Mouse (Mus musculus) megakaryocyte, embryonic 14.5 days (primary cell): ENCODE measurements at regions not wholly inside any gene's neighbourhood (a gene's known extent, or its start where the extent isn't known, plus 50 kb on each side); places are given as distances from the start of the nearest gene placed in this dataset.

Experiments used
- H3K27me3 ChIP-seq: replicated peaks from 2 replicates; pipeline ENCODE3; 2012; ENCODE audit warnings: inconsistent platforms
- H3K36me3 ChIP-seq: replicated peaks from 2 replicates; pipeline ENCODE3; 2012; ENCODE audit warnings: low read length, inconsistent platforms, mixed read lengths
- H3K4me1 ChIP-seq: 2 replicates; pipeline ENCODE4 v1.6.1; 2012; ENCODE audit warnings: inconsistent platforms
- H3K4me3 ChIP-seq: replicated peaks from 2 replicates; pipeline ENCODE3; 2012; ENCODE audit warnings: moderate library complexity, mild to moderate bottlenecking, inconsistent platforms
- H3K9me3 ChIP-seq: 2 replicates; pipeline ENCODE4 v1.6.1; 2012; ENCODE audit warnings: inconsistent platforms
- FLI1 ChIP-seq: IDR thresholded peaks from 2 replicates; pipeline ENCODE4 v1.6.1; 2012; ENCODE audit warnings: low read length, inconsistent platforms, mixed read lengths
- GATA1 ChIP-seq: IDR thresholded peaks from 3 replicates; pipeline ENCODE4 v1.6.1; 2012; ENCODE audit warnings: mixed read lengths, low read length, inconsistent platforms, borderline replicate concordance

GRCm38 (mm10) chr11:112092168-112092567 is 689.9 kb upstream of the Sox9 start:
- Histone ChIP-seq H3K27me3 (no peaks in the 10 kb centered on the region), H3K36me3 (no peaks in the 10 kb centered on the region), H3K4me3 (no peak overlapping the region), H3K9me3 (peaks cover 14% of the 10 kb centered on the region; the same call in 1 of the 2 replicates), H3K4me1 (no peaks in the 10 kb centered on the region)
- TF ChIP-seq FLI1 (no peak), GATA1 (no peak)

DNA sequence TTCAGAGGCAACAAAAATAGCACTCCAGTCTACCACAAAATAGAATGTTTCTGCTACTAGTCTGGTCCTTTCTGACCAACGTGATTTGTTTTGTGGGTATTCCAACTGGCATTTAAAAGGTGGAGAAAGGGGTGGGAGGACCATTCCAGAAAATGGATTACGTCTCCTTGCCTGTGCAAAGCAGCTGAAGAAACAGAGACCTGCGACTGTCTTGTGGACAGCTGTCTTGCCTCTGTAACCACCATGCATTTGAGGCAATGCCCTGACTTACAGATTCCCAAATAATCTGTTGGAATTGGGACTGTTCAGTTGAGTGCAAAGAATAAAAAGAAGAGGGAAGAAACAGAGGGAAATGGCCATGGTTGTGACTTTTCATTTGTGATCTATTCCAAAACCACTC is 687.0 kb upstream of the Sox9 start:
- Histone ChIP-seq H3K27me3 (no peaks in the 10 kb centered on the region), H3K9me3 (peaks cover 7% of the 10 kb centered on the region; the same call in 1 of the 2 replicates), H3K4me3 (no peak overlapping the region), H3K36me3 (no peaks in the 10 kb centered on the region), H3K4me1 (no peaks in the 10 kb centered on the region)
- TF ChIP-seq FLI1 (no peak), GATA1 (no peak)

DNA sequence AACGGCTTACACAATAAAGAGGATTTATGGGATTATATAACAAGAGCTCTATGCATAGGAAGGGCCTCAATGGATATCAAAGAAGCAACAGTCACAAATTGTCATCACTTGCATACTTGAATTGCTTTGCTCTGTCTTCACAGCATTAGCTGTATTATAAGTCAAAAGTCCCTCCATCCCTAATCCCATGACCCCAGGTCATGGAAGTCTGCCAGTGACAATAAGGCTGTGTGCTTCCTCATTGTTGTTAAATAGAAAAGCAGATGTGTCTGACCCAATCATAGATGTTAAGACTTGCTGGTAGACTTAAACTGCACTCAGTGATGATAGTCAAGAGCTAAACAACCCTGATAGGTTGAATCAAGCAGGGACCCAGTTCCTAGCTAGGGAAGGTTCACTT is 683.9 kb upstream of the Sox9 start:
- Histone ChIP-seq H3K4me3 (no peak overlapping the region), H3K27me3 (no peaks in the 10 kb centered on the region), H3K36me3 (no peaks in the 10 kb centered on the region), H3K4me1 (no peaks in the 10 kb centered on the region), H3K9me3 (no peaks in the 10 kb centered on the region)
- TF ChIP-seq FLI1 (no peak), GATA1 (no peak)

GRCm38 (mm10) chr11:112103252-112103651 is 678.8 kb upstream of the Sox9 start:
- Histone ChIP-seq H3K9me3 (no peaks in the 10 kb centered on the region; the same call in 1 of the 2 replicates), H3K36me3 (no peaks in the 10 kb centered on the region), H3K4me3 (no peak overlapping the region), H3K27me3 (no peaks in the 10 kb centered on the region), H3K4me1 (no peaks in the 10 kb centered on the region)
- TF ChIP-seq GATA1 = no peak
- no peak for TF ChIP-seq FLI1

DNA sequence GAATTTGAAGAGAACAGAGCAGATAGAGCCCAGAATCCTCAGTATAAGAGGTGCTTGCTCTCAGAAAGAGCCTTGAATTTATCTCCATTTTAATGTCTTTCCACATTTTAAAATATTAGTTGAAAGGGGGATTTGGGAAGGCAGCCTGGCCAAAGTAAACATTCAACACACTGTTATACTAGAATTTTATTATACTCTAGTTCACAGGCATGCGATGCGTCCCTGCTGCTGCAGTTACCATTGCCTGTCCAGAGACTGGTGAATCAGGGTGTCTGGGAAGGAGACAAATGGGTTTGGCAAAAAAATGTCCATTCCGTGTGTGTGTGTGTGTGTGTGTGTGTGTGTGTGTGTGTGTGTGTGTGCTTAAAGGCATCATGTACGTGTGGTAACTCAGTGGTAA is 675.1 kb upstream of the Sox9 start:
- TF ChIP-seq FLI1 = no peak
- TF ChIP-seq GATA1 = no peak

DNA sequence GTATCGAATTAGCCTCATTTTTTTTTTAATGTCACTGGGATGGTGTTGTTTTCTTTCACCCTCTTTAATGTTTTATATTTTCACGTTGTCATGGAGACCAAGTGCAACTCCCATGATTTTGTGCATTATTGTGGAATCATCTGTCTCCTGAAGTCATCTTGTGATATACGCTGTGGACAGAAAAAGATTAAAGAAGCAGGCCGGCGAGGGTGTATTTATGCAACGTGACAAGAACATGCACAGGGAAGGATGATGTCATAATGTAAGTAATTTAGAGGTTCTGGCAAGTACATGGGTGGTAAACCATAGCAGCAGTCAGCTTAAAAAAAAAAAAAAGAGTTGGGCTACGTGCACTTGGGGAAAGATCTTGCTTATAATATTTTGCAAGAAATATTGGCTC is 674.7 kb upstream of the Sox9 start:
- Histone ChIP-seq H3K36me3 (no peaks in the 10 kb centered on the region), H3K4me1 (no peaks in the 10 kb centered on the region), H3K9me3 (peaks cover 10% of the 10 kb centered on the region), H3K4me3 (no peak overlapping the region), H3K27me3 (no peaks in the 10 kb centered on the region)
- TF ChIP-seq GATA1 (no peak), FLI1 (no peak)

More for the DNA sequence above, 675.1 kb upstream of the Sox9 start:
- Histone ChIP-seq H3K4me1 (no peaks in the 10 kb centered on the region), H3K27me3 (no peaks in the 10 kb centered on the region), H3K9me3 (peaks cover 8% of the 10 kb centered on the region), H3K4me3 (no peak overlapping the region), H3K36me3 (no peaks in the 10 kb centered on the region)

DNA sequence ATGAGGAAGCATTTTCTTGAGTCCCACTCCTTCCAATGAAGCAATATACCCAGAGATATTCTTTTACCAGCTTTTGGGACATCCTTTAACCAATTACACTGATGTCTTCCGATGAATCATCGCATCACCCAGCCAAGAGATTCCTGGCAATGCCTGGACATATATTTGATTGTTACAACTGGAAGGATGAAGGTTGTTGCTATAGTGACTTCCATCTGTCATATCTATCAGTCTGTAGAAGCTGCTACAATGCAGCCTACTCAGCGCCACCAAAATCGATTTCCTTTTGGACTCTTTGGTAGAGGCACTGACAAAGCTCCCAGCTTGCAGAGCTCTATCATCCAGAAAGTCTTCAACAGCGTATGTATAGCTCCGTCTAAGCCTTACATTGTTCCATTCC is 661.0 kb upstream of the Sox9 start:
- Histone ChIP-seq H3K27me3 (no peaks in the 10 kb centered on the region), H3K9me3 (peaks cover 8% of the 10 kb centered on the region), H3K4me1 (no peaks in the 10 kb centered on the region), H3K36me3 (no peaks in the 10 kb centered on the region), H3K4me3 (no peak overlapping the region)
- TF ChIP-seq FLI1 (no peak), GATA1 (no peak)

DNA sequence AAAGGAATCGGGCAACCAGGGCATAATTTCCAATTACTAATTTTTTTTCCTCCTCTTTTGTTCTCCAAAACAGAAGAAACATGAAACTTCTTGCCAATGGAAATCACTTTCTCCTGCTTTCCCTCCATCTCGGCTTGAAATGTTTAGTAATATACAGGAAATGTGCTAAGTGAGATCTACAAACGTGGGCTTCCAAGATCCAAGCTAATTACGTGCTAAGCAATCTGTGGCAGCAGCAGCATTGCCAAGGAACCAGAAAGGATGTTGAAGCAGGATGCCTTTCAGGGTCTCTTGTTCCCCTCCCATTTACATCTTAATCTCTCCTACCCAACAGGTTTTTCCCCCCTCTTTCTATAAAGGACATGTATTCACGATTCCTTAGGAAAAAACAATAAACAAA is 660.2 kb upstream of the Sox9 start:
- TF ChIP-seq FLI1 (no peak), GATA1 (no peak)
- Histone ChIP-seq H3K27me3 (no peaks in the 10 kb centered on the region), H3K36me3 (no peaks in the 10 kb centered on the region), H3K9me3 (peaks cover 4% of the 10 kb centered on the region; the same call in 1 of the 2 replicates), H3K4me3 (no peak overlapping the region), H3K4me1 (no peaks in the 10 kb centered on the region)

DNA sequence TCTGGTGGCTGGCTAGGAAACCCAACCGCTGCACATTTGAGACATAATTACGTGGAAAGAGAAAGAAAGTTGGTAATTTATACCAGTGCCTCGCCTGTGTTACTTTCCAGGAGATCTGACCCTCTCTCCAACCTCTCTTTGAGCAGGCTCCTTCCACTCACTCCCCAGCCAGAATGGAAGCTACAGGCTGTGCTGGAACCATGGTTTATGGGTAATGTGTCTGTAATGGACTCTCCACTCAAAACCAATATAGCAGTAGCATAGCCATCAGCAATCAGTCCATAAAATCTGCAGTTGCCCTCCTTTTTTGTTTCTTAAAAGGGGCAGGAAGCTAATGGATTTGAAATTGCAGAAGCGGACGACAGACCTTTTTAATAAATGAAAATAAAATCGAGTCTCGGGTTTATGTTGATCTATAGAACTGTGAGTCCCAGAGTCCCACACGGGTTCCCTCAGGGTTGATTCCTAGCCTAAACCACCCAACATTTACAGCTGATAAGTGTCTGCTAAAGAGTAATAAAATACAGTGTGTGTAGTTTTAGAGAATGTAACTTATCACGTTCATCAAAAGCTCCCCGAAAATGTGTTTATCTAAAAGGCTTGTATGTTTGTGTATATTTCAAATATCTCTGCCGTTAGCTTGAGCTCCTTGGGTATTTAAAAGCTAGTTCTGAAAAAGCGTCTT is 656.6 kb upstream of the Sox9 start:
- H3K27me3 ChIP-seq = no peaks in the 10 kb centered on the region
- peaks cover 10% of the 10 kb centered on the region; the same call in 1 of the 2 replicates for H3K9me3 ChIP-seq
- no peak overlapping the region for H3K4me3 ChIP-seq
- H3K4me1 ChIP-seq = no peaks in the 10 kb centered on the region
- no peaks in the 10 kb centered on the region for H3K36me3 ChIP-seq
- TF ChIP-seq GATA1 (no peak), FLI1 (no peak)

- Histone ChIP-seq H3K36me3 (no peaks in the 10 kb centered on the region), H3K9me3 (peaks cover 10% of the 10 kb centered on the region; the same call in 1 of the 2 replicates), H3K27me3 (no peaks in the 10 kb centered on the region), H3K4me3 (no peak overlapping the region), H3K4me1 (no peaks in the 10 kb centered on the region)
- no peak for TF ChIP-seq FLI1
- TF ChIP-seq GATA1 = no peak
Observed at GRCm38 (mm10) chr11:112130090-112130489, 651.9 kb upstream of the Sox9 start.
